Mouse (Mus musculus) ES-Bruce4 (cell line): Measurements from ENCODE around the gene Mboat2. TPM values are rescaled to one million over a fixed set of nuclear protein-coding genes. Genes with fewer than 3 reads are reported as not detected.

Experiments
- H3K27ac ChIP-seq: 2 replicates; pipeline ENCODE4 v1.5.1; 2012; ENCODE audit warnings: low read length, inconsistent platforms; ENCODE audit not compliant: insufficient read depth
- H3K27me3 ChIP-seq: 2 replicates; pipeline ENCODE4 v1.6.1; 2012; ENCODE audit warnings: mild to moderate bottlenecking, low read length, inconsistent platforms; ENCODE audit not compliant: control insufficient read depth, poor library complexity, insufficient read depth, severe bottlenecking
- H3K36me3 ChIP-seq: 2 replicates; pipeline ENCODE4 v1.6.1; 2012; ENCODE audit warnings: inconsistent platforms, mild to moderate bottlenecking, low read length, moderate library complexity; ENCODE audit not compliant: control insufficient read depth, poor library complexity, insufficient read depth, severe bottlenecking
- H3K4me1 ChIP-seq: one replicate; pipeline ENCODE4 v1.8.1; 2011; ENCODE audit warnings: low read length; ENCODE audit not compliant: control insufficient read depth, insufficient read depth
- H3K4me3 ChIP-seq: 2 replicates; pipeline ENCODE4 v1.5.1; 2011; ENCODE audit warnings: low read depth, mild to moderate bottlenecking, low read length
- H3K9ac ChIP-seq: 2 replicates; pipeline ENCODE4 v1.6.1; 2012; ENCODE audit warnings: low read depth, mild to moderate bottlenecking, inconsistent platforms; ENCODE audit not compliant: poor library complexity, severe bottlenecking
- H3K9me3 ChIP-seq: replicated peaks from 2 replicates; pipeline ENCODE4 v1.6.1; 2012; ENCODE audit warnings: mild to moderate bottlenecking, low read length, inconsistent platforms; ENCODE audit not compliant: control insufficient read depth, poor library complexity, insufficient read depth, severe bottlenecking
- CTCF ChIP-seq: IDR thresholded peaks from one replicate; pipeline ENCODE4 v1.8.1; 2011; ENCODE audit warnings: low read depth, low read length
- EP300 ChIP-seq: IDR thresholded peaks from 2 replicates; pipeline ENCODE4 v1.6.1; 2011; ENCODE audit warnings: low read depth, low read length; ENCODE audit not compliant: insufficient read depth
- POLR2A ChIP-seq: IDR thresholded peaks from one replicate; pipeline ENCODE4 v1.8.1; 2011; ENCODE audit warnings: low read length; ENCODE audit not compliant: insufficient read depth
- polyA plus RNA-seq: library from polyadenylated mRNA; stranded (reverse); fragments of >200 nt; gene quantifications from 2 replicates; pipeline ENCODE4 v1.2.4, GENCODE M21; 2011; ENCODE audit warnings: low read depth; ENCODE audit not compliant: missing spikeins, insufficient read depth, insufficient read length

The Mboat2 gene
- polyA plus RNA-seq, 1 experiment: 20.1 TPM

- Histone ChIP-seq H3K4me3 (no peak overlapping the region), H3K36me3 (no peaks in the 10 kb centered on the region), H3K27me3 (no peaks in the 10 kb centered on the region), H3K27ac (no peak overlapping the region), H3K9ac (no peak overlapping the region), H3K4me1 (no peaks in the 10 kb centered on the region), H3K9me3 (no peaks in the 10 kb centered on the region)
- TF ChIP-seq EP300 (no peak), CTCF (no peak), POLR2A (no peak)
These were observed 95.0 kb downstream of the Mboat2 start for GRCm38 (mm10) chr12:24925684-24926083.

GRCm38 (mm10) chr12:24928051-24928748 is 97.5 kb downstream of the Mboat2 start:
- Histone ChIP-seq H3K9ac (no peak overlapping the region), H3K9me3 (no peaks in the 10 kb centered on the region), H3K4me1 (no peaks in the 10 kb centered on the region), H3K36me3 (no peaks in the 10 kb centered on the region), H3K27ac (no peak overlapping the region), H3K4me3 (no peak overlapping the region), H3K27me3 (no peaks in the 10 kb centered on the region)
- TF ChIP-seq EP300 (no peak), POLR2A (no peak), CTCF (no peak)

- H3K27ac ChIP-seq: no peak overlapping the region
- no peaks in the 10 kb centered on the region for H3K36me3 ChIP-seq
- H3K27me3 ChIP-seq: no peaks in the 10 kb centered on the region
- H3K9ac ChIP-seq: no peak overlapping the region
- no peaks in the 10 kb centered on the region for H3K9me3 ChIP-seq
- no peak overlapping the region for H3K4me3 ChIP-seq
- H3K4me1 ChIP-seq: no peaks in the 10 kb centered on the region
- TF ChIP-seq POLR2A (no peak), CTCF (no peak), EP300 (no peak)
These were observed 98.4 kb downstream of the Mboat2 start for GRCm38 (mm10) chr12:24929043-24929442.

- no peaks in the 10 kb centered on the region for H3K27me3 ChIP-seq
- H3K36me3 ChIP-seq: no peaks in the 10 kb centered on the region
- no peak for TF ChIP-seq EP300
- TF ChIP-seq POLR2A: no peak
- no peak for TF ChIP-seq CTCF
- H3K9me3 ChIP-seq: no peaks in the 10 kb centered on the region
- no peak overlapping the region for H3K27ac ChIP-seq
- no peaks in the 10 kb centered on the region for H3K4me1 ChIP-seq
- no peak overlapping the region for H3K9ac ChIP-seq
- H3K4me3 ChIP-seq: no peak overlapping the region
These were observed 100.1 kb downstream of the Mboat2 start for GRCm38 (mm10) chr12:24930760-24931159.

GRCm38 (mm10) chr12:24932120-24932519 is 101.4 kb downstream of the Mboat2 start:
- H3K4me3 ChIP-seq: no peak overlapping the region
- no peaks in the 10 kb centered on the region for H3K27me3 ChIP-seq
- H3K36me3 ChIP-seq: no peaks in the 10 kb centered on the region
- H3K9ac ChIP-seq: no peak overlapping the region
- no peaks in the 10 kb centered on the region for H3K9me3 ChIP-seq
- TF ChIP-seq POLR2A (no peak), CTCF (no peak), EP300 (no peak)
- no peak overlapping the region for H3K27ac ChIP-seq
- no peaks in the 10 kb centered on the region for H3K4me1 ChIP-seq

- H3K36me3 ChIP-seq: no peaks in the 10 kb centered on the region
- H3K27ac ChIP-seq: no peak overlapping the region
- no peaks in the 10 kb centered on the region for H3K4me1 ChIP-seq
- no peak overlapping the region for H3K4me3 ChIP-seq
- H3K9me3 ChIP-seq: no peaks in the 10 kb centered on the region
- no peak for TF ChIP-seq POLR2A
- TF ChIP-seq EP300: no peak
- no peak for TF ChIP-seq CTCF
- H3K9ac ChIP-seq: no peak overlapping the region
- no peaks in the 10 kb centered on the region for H3K27me3 ChIP-seq
These were observed 102.6 kb downstream of the Mboat2 start for GRCm38 (mm10) chr12:24933206-24933775.
